Mouse (Mus musculus) stomach, embryonic 14.5 days (tissue): ENCODE data around the gene Nlrc4. TPM values are rescaled to one million over a fixed set of nuclear protein-coding genes. Genes with fewer than 3 reads are reported as not detected.

ENCODE experiments used
- ATAC-seq: fragments of 200-750 bp; cut with Nextera tagmentation; 2 replicates; pipeline ENCODE4 v1.8.0; 2017; ENCODE audit warnings: low read depth, moderate TSS enrichment; ENCODE audit not compliant: insufficient number of reproducible peaks, insufficient read depth, low FRiP score
- H3K27ac ChIP-seq: fragments of 300-500 bp; sonication (generic); 2 replicates; pipeline ENCODE4 v1.5.1; 2014; ENCODE audit warnings: mild to moderate bottlenecking, low read length, moderate library complexity, mixed read lengths
- H3K27me3 ChIP-seq: fragments of 300-500 bp; sonication (generic); 2 replicates; pipeline ENCODE4 v1.6.1; 2014; ENCODE audit warnings: low read length, control low read depth, mixed read lengths; ENCODE audit not compliant: control insufficient read depth, insufficient read depth
- H3K36me3 ChIP-seq: fragments of 300-500 bp; sonication (generic); 2 replicates; pipeline ENCODE4 v1.6.1; 2014; ENCODE audit warnings: mild to moderate bottlenecking, control low read depth, low read length, moderate library complexity, mixed read lengths; ENCODE audit not compliant: control insufficient read depth, insufficient read depth
- H3K4me1 ChIP-seq: fragments of 300-500 bp; sonication (generic); 2 replicates; pipeline ENCODE4 v1.6.1; 2014; ENCODE audit warnings: low read length, control low read depth, mixed read lengths; ENCODE audit not compliant: control insufficient read depth, insufficient read depth
- H3K4me2 ChIP-seq: fragments of 300-500 bp; sonication (generic); replicated peaks from 2 replicates; pipeline ENCODE4 v1.6.1; 2014; ENCODE audit warnings: low read depth, low read length, control low read depth
- H3K4me3 ChIP-seq: fragments of 300-500 bp; sonication (generic); 2 replicates; pipeline ENCODE4 v1.5.1; 2014; ENCODE audit warnings: low read depth, low read length, control low read depth
- H3K9ac ChIP-seq: fragments of 300-500 bp; sonication (generic); replicated peaks from 2 replicates; pipeline ENCODE4 v1.6.1; 2014; ENCODE audit warnings: low read depth, mild to moderate bottlenecking, control low read depth, low read length, moderate library complexity, mixed read lengths
- H3K9me3 ChIP-seq: fragments of 300-500 bp; sonication (generic); 2 replicates; pipeline ENCODE4 v1.6.1; 2016; ENCODE audit warnings: low read depth, low read length, control low read depth; ENCODE audit not compliant: control insufficient read depth
- WGBS: fragments of 180-500 bp; shearing (Covaris S2); extraction: QIAGEN DNeasy Blood & Tissue Kit; methylation state at CpG from one replicate; pipeline ENCODE4 v1.1.7; 2014; 5-methylcytosine and 5-hydroxymethylcytosine counted together
- polyA plus RNA-seq: library from polyadenylated mRNA; unstranded; fragments of >200 nt; fragmentation: Nextera tagmentation; extraction: Ambion mirVana; gene quantifications from 2 replicates; pipeline ENCODE4 v1.2.1, GENCODE M21; 2014

Gene Nlrc4
- polyA plus RNA-seq, 1 experiment from 2014 or later = 1.6 TPM

DNA sequence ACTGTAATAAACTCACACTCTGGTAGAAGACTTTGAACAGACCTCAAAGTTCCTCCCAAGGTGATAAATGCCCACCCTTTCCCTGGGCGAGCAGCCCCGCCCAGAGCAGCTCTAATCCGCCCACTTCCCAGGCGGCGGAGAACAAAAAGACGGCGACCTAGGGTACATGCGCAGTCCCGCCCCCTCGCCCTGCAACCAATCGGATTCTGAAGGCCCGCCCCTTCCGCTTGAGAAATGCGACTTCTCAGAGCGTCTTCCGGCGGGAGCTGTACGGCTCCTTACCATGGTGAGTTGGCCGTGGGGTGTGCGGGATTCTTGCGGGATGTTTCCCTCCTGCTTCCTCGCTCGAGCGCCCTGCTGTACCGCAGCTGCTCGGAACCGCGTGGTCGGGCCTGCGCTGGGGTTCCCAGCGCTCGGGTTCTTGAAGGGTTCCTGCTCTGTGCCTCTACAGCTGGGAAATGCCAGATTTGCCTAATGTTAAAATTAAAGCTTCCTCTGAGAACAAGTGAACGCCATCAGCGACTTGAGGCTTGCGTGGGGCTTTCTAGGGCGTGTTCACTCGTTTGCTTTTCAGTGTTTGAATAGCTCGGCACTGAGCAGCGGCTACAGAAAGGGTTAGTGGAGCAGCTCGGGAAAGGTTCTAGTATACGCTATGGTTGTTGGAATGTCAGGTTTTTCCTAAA lies 63.4 kb downstream of the Nlrc4 start, which contains the start of gene Slc30a6:
Gene Slc30a6 (plus strand): TSS at position 226 of the 683 bp plus-strand sequence.
- no peaks in the 10 kb centered on the region for H3K36me3 ChIP-seq
- H3K27me3 ChIP-seq = no peaks in the 10 kb centered on the region
- peak within 1 kb of the TSS; percentile 81 for H3K4me3 ChIP-seq
- 0 out of 2 replicates have a peak, but pooled peaks cover 4% of the 10 kb centered on the region for H3K4me1 ChIP-seq
- H3K27ac ChIP-seq = peak within 1 kb of the TSS; percentile 88
- H3K9me3 ChIP-seq = no peaks in the 10 kb centered on the region
- WGBS = under 1% methylated on average over 41 of the region's 41 CpGs
- ATAC-seq = peak; percentile 99
- H3K4me2 ChIP-seq = peak within 1 kb of the TSS; percentile 55
- peak within 1 kb of the TSS; percentile 67 for H3K9ac ChIP-seq

DNA sequence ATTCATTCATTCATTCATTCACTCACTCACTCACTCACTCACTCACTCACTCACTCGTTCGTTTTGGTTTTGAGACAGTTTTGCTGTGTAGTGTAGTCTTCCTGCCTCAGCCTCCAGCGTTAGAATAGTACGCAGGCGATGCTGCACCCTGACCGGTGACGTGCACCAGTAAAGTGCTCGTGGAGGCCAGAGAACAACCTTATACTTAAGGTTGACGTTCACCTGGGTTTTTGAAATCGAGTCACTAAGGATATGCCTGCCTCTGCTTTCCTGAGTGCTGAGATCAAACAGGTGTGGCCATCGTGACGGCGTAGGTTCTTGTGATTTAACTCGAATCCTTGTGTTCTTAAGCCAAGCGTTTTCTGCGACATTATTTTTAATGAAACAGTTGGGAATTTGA lies 64.1 kb downstream of the Nlrc4 start:
- Histone ChIP-seq H3K4me1 (0 out of 2 replicates have a peak, but pooled peaks cover 4% of the 10 kb centered on the region), H3K9me3 (no peaks in the 10 kb centered on the region), H3K9ac (no peak overlapping the region; the same call in 1 of the 2 replicates), H3K27ac (peak overlapping the region; percentile 39; the same call in 1 of the 2 replicates), H3K27me3 (no peaks in the 10 kb centered on the region), H3K36me3 (no peaks in the 10 kb centered on the region), H3K4me3 (peak overlapping the region; percentile 81), H3K4me2 (peak overlapping the region; percentile 55)
- WGBS = 27% methylated on average over 16 of the region's 16 CpGs
- ATAC-seq = no peak

DNA sequence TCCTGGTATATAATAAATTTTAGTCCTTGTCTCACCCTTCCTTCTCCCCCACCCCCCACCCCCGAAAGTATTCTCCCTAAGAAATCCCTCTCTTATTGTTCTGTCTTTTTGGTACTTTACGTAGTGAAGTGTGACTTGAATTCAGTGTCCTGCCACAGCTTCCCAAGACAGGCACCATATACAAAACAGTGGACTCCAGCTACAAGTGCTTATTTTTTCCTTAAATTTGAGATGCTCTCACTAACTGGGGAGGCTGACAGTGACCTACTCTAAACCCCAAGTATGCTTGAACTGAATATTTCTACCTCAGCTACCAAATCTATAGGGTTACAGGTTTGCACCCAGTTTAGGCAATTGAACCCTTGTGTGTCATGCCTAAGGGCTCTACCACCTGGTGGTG lies 64.6 kb downstream of the Nlrc4 start:
- 71% methylated on average over 2 of the region's 2 CpGs for WGBS
- no peaks in the 10 kb centered on the region for H3K27me3 ChIP-seq

DNA sequence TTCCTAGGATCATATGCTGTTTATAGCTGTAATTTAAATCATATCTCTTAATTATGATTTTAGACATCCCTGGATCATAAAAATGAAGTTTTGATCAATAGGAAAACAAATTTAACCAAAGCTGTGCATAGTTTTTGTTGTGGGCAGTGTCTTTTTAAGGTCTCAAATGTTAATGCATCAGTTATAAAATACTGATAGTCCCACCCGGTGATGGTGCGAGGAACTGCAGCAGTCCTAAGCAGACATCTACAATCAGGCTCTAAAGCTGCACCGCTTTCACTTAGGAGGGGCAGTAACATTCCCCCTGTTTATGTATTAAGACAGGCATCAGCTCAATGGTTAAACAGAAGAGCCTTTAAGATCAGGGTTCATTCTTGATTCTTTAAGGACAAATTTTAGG lies 69.1 kb downstream of the Nlrc4 start:
- no peak for ATAC-seq
- Histone ChIP-seq H3K4me2 (no peak overlapping the region), H3K27ac (no peak overlapping the region), H3K9me3 (no peaks in the 10 kb centered on the region), H3K4me3 (no peak overlapping the region), H3K36me3 (peaks cover 21% of the 10 kb centered on the region), H3K27me3 (no peaks in the 10 kb centered on the region), H3K4me1 (no peaks in the 10 kb centered on the region), H3K9ac (no peak overlapping the region)
- WGBS = 78% methylated on average over 3 of the region's 3 CpGs

More for the DNA sequence above, 64.6 kb downstream of the Nlrc4 start:
- no peak overlapping the region for H3K27ac ChIP-seq
- H3K4me1 ChIP-seq = 0 out of 2 replicates have a peak, but pooled peaks cover 4% of the 10 kb centered on the region
- H3K36me3 ChIP-seq = no peaks in the 10 kb centered on the region; the same call in 1 of the 2 replicates
- no peak overlapping the region for H3K9ac ChIP-seq
- no peaks in the 10 kb centered on the region for H3K9me3 ChIP-seq
- no peak overlapping the region for H3K4me3 ChIP-seq
- H3K4me2 ChIP-seq = no peak overlapping the region
- ATAC-seq = no peak

DNA sequence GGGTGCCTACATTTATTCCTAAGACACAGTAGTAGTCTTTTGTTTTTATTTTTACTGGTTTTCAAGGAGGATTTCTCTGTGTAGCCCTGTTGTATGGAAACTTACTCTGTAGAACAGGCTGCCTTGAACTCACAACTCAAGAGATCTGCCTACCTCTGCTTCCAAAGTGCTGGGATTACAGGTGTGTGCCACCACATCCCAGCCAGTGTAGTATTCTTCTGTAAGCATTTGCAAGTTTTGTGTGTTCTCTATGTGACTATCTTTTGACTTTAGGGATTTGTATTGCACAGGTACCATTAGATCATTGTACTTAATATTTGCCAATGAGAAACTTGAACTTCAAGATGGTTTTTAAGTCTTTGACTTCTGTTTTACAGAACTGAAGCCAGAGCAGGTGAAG lies 72.3 kb downstream of the Nlrc4 start:
- no peak overlapping the region for H3K27ac ChIP-seq
- no peaks in the 10 kb centered on the region for H3K4me1 ChIP-seq
- peaks cover 40% of the 10 kb centered on the region for H3K36me3 ChIP-seq
- no peak overlapping the region for H3K4me3 ChIP-seq
- H3K4me2 ChIP-seq = no peak overlapping the region
- no peaks in the 10 kb centered on the region for H3K27me3 ChIP-seq
- ATAC-seq = no peak
- no peaks in the 10 kb centered on the region for H3K9me3 ChIP-seq
- H3K9ac ChIP-seq = no peak overlapping the region

DNA sequence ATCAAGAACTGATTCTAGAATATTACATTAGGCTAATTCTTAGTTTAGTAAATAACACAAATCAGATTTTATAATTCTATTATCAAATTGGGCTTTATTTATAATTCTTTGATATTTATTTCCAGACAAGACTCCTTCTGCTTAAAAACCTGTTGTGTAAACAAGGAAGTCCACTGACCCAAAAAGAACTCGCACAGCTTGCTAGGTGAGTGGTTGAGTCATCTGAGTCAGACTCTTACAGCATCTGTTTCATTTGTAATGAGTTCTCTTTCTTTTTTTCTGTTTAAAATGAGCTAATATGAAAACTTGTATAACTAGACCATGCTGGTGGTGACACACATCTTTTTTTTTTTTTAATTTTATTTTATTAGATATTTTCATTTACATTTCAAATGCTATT lies 82.0 kb downstream of the Nlrc4 start:
- Histone ChIP-seq H3K36me3 (peaks cover 65% of the 10 kb centered on the region), H3K27me3 (no peaks in the 10 kb centered on the region), H3K4me2 (no peak overlapping the region), H3K9ac (no peak overlapping the region), H3K9me3 (no peaks in the 10 kb centered on the region), H3K27ac (no peak overlapping the region), H3K4me3 (no peak overlapping the region), H3K4me1 (no peaks in the 10 kb centered on the region)
- 87% methylated on average over 1 of the region's 1 CpGs for WGBS
- no peak for ATAC-seq

Other genes starting within 250 kb of the Nlrc4 start
- gene Memo1, start 163.6 kb downstream of the Nlrc4 start, polyA plus RNA-seq = 94.8 and 105 TPM in 2 replicates
- 213 and 215 TPM in 2 replicates for gene Dpy30, start 135.2 kb downstream of the Nlrc4 start, polyA plus RNA-seq
- gene Spast, start 120.2 kb downstream of the Nlrc4 start, polyA plus RNA-seq = 21.0 and 21.5 TPM in 2 replicates
- 39.4 and 41.7 TPM in 2 replicates for gene Slc30a6, start 63.5 kb downstream of the Nlrc4 start, polyA plus RNA-seq
- gene Yipf4, start 30.4 kb upstream of the Nlrc4 start, polyA plus RNA-seq = 69.0 and 71.4 TPM in 2 replicates
- gene Birc6, start 69.2 kb upstream of the Nlrc4 start, polyA plus RNA-seq = 127 and 130 TPM in 2 replicates